Mouse (Mus musculus): Measurements from ENCODE around the gene Wscd1. TPM values are rescaled to one million over a fixed set of nuclear protein-coding genes. Genes with fewer than 3 reads are reported as not detected.

The Wscd1 gene
- polyA plus RNA-seq, 1 experiment = 106 TPM

DNA sequence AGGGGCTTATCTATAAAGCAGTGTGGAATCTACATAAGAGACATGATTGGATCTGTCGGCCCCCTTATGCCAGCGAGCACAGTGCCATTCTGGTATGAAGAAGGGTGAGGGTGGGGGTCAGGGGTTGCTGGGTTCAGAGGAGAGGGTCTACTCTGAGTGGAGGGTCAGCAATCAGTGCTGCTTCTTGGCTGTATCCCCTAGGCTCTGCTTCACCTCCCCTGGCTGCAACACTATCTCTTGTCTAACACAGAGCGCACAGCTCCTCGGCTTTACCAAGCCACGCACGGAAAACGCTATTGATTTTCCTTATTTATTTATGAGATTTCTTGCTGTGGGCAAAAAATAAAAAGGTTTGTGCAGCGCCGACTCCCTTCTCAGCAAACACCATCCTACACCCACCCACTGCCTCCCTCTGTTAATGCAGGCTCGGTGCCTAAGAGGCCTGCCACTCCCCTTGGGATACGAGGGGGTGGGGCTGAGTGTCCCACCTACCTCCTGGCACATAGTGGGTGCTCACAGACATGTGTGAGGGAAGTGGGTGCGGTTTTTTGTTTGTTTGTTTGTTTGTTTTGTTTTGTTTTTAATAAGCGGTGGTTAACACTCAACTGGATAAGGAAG lies 32.1 kb downstream of the Wscd1 start:
- TF ChIP-seq CTCF (IDR thresholded peaks at IDR 0.05; ENCODE audit: borderline replicate concordance, insufficient read depth, low read depth, low read length) (no peak), POLR2A (IDR thresholded peaks at IDR 0.05; ENCODE audit: borderline replicate concordance, insufficient read depth, low read length) (no peak)
- no peaks in the 10 kb centered on the region for H3K4me1 ChIP-seq (ENCODE audit: control insufficient read depth, insufficient read depth, low read length)
- WGBS = 90% methylated on average over 13 of the region's 13 CpGs
- H3K27ac ChIP-seq (ENCODE audit: insufficient read depth, low read length) = no peak overlapping the region
- DNase-seq = no peak
- H3K4me3 ChIP-seq (replicated peaks; ENCODE audit: insufficient read depth, low read depth, low read length) = no peak overlapping the region
- H3K27me3 ChIP-seq (ENCODE audit: control insufficient read depth, insufficient read depth, low read length) = no peaks in the 10 kb centered on the region

GRCm38 (mm10) chr11:71785499-71785898 lies 35.8 kb downstream of the Wscd1 start:
- no peak for TF ChIP-seq POLR2A (IDR thresholded peaks at IDR 0.05; ENCODE audit: borderline replicate concordance, insufficient read depth, low read length)
- no peak for TF ChIP-seq CTCF (IDR thresholded peaks at IDR 0.05; ENCODE audit: borderline replicate concordance, insufficient read depth, low read depth, low read length)
- Histone ChIP-seq H3K4me1 (ENCODE audit: control insufficient read depth, insufficient read depth, low read length) (no peaks in the 10 kb centered on the region), H3K27me3 (ENCODE audit: control insufficient read depth, insufficient read depth, low read length) (no peaks in the 10 kb centered on the region), H3K27ac (ENCODE audit: insufficient read depth, low read length) (no peak overlapping the region), H3K4me3 (replicated peaks; ENCODE audit: insufficient read depth, low read depth, low read length) (no peak overlapping the region)
- 29% methylated on average over 4 of the region's 4 CpGs for WGBS
- DNase-seq = no peak

DNA sequence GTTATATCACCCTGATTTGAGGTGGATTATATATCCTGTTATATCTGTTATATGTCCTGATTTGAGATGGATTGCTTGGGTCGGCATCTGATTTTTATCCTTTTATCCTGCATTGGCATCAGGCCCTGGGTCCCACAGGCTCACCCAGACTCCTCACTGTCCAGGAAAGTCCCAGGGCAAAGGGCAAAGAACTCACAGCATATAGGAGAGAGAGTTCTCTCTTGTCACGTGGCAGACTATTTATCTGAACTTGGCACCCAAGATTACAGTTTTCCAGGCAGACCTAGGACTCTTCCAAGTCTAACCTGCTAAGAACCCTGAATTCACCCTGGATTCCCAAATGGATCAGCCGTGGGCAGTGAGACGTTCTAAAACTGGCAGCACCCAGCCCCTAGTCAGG lies 38.5 kb downstream of the Wscd1 start:
- WGBS = 85% methylated on average over 4 of the region's 4 CpGs
- no peak overlapping the region for H3K27ac ChIP-seq (ENCODE audit: insufficient read depth, low read length)
- TF ChIP-seq CTCF (IDR thresholded peaks at IDR 0.05; ENCODE audit: borderline replicate concordance, insufficient read depth, low read depth, low read length) (no peak), POLR2A (IDR thresholded peaks at IDR 0.05; ENCODE audit: borderline replicate concordance, insufficient read depth, low read length) (no peak)
- DNase-seq = no peak
- H3K27me3 ChIP-seq (ENCODE audit: control insufficient read depth, insufficient read depth, low read length) = no peaks in the 10 kb centered on the region
- no peaks in the 10 kb centered on the region for H3K4me1 ChIP-seq (ENCODE audit: control insufficient read depth, insufficient read depth, low read length)
- H3K4me3 ChIP-seq (replicated peaks; ENCODE audit: insufficient read depth, low read depth, low read length) = no peak overlapping the region

DNA sequence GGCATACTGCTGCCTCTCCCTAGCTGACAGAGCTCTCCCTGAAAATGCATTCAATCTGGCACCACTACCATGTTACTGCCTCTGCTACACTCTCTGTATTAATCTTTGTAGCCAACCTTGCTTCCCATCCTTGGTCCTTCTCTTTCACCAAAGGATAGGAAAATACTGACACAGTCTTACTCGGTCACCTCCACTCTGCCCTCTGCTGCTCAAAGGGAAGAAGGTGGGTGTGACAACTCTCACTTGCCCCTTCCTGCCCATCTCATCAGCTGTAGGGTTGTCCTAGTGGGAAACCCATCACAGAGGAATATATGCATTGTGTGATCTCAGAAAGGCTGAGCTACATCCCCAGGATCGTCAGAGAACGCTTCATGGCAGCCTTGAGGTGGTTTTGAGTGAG lies 40.5 kb downstream of the Wscd1 start:
- Histone ChIP-seq H3K4me1 (ENCODE audit: control insufficient read depth, insufficient read depth, low read length) (no peaks in the 10 kb centered on the region), H3K4me3 (replicated peaks; ENCODE audit: insufficient read depth, low read depth, low read length) (no peak overlapping the region), H3K27me3 (ENCODE audit: control insufficient read depth, insufficient read depth, low read length) (no peaks in the 10 kb centered on the region), H3K27ac (ENCODE audit: insufficient read depth, low read length) (no peak overlapping the region)
- peak; percentile 21; the same call in 1 of the 2 replicates for TF ChIP-seq CTCF (IDR thresholded peaks at IDR 0.05; ENCODE audit: borderline replicate concordance, insufficient read depth, low read depth, low read length)
- no peak for TF ChIP-seq POLR2A (IDR thresholded peaks at IDR 0.05; ENCODE audit: borderline replicate concordance, insufficient read depth, low read length)
- 86% methylated on average over 3 of the region's 3 CpGs for WGBS
- DNase-seq = no peak

- TF ChIP-seq POLR2A (IDR thresholded peaks at IDR 0.05; ENCODE audit: borderline replicate concordance, insufficient read depth, low read length) = no peak
- TF ChIP-seq CTCF (IDR thresholded peaks at IDR 0.05; ENCODE audit: borderline replicate concordance, insufficient read depth, low read depth, low read length) = no peak
- Histone ChIP-seq H3K4me1 (ENCODE audit: control insufficient read depth, insufficient read depth, low read length) (peaks cover 8% of the 10 kb centered on the region; the same call in 1 of the 2 replicates), H3K27ac (ENCODE audit: insufficient read depth, low read length) (no peak overlapping the region), H3K4me3 (replicated peaks; ENCODE audit: insufficient read depth, low read depth, low read length) (no peak overlapping the region), H3K27me3 (ENCODE audit: control insufficient read depth, insufficient read depth, low read length) (no peaks in the 10 kb centered on the region)
- 14% methylated on average over 4 of the region's 4 CpGs for WGBS
- peak in 1 of 2 experiments; percentile 75 for DNase-seq
Observed at GRCm38 (mm10) chr11:71799206-71799605, 49.5 kb downstream of the Wscd1 start.

GRCm38 (mm10) chr11:71808521-71808920 lies 58.8 kb downstream of the Wscd1 start:
- Histone ChIP-seq H3K4me3 (replicated peaks; ENCODE audit: insufficient read depth, low read depth, low read length) (no peak overlapping the region), H3K4me1 (ENCODE audit: control insufficient read depth, insufficient read depth, low read length) (peaks cover 3% of the 10 kb centered on the region), H3K27ac (ENCODE audit: insufficient read depth, low read length) (no peak overlapping the region), H3K27me3 (ENCODE audit: control insufficient read depth, insufficient read depth, low read length) (no peaks in the 10 kb centered on the region)
- no peak for DNase-seq
- no peak for TF ChIP-seq CTCF (IDR thresholded peaks at IDR 0.05; ENCODE audit: borderline replicate concordance, insufficient read depth, low read depth, low read length)
- TF ChIP-seq POLR2A (IDR thresholded peaks at IDR 0.05; ENCODE audit: borderline replicate concordance, insufficient read depth, low read length) = no peak
- 29% methylated on average over 2 of the region's 2 CpGs for WGBS

DNA sequence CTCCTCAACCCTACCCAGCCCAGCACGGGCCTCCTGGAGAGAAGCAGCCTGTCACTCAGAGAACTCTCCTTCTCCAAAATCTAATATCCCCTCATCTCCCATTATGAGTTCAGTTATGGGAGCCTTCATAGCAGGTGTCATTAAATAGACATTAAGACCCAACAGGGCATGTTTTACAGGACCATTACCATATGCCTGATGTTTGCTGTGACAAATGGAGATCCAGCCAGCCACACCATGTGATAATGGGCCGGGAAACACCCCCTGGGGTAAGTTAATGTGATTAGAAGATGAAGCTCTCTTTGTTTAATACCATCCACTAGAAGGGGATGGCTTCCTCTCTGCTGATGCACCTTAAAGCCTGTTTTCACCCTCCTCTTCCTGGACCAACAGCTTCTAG lies 62.1 kb downstream of the Wscd1 start:
- 66% methylated on average over 2 of the region's 2 CpGs for WGBS
- H3K27ac ChIP-seq (ENCODE audit: insufficient read depth, low read length) = no peak overlapping the region
- H3K27me3 ChIP-seq (ENCODE audit: control insufficient read depth, insufficient read depth, low read length) = no peaks in the 10 kb centered on the region
- no peak overlapping the region for H3K4me3 ChIP-seq (replicated peaks; ENCODE audit: insufficient read depth, low read depth, low read length)
- TF ChIP-seq CTCF (IDR thresholded peaks at IDR 0.05; ENCODE audit: borderline replicate concordance, insufficient read depth, low read depth, low read length) = no peak
- no peak for TF ChIP-seq POLR2A (IDR thresholded peaks at IDR 0.05; ENCODE audit: borderline replicate concordance, insufficient read depth, low read length)
- peaks cover 6% of the 10 kb centered on the region for H3K4me1 ChIP-seq (ENCODE audit: control insufficient read depth, insufficient read depth, low read length)
- no peak for DNase-seq

GRCm38 (mm10) chr11:71812921-71813320 lies 63.2 kb downstream of the Wscd1 start:
- Histone ChIP-seq H3K4me3 (replicated peaks; ENCODE audit: insufficient read depth, low read depth, low read length) (no peak overlapping the region), H3K27me3 (ENCODE audit: control insufficient read depth, insufficient read depth, low read length) (no peaks in the 10 kb centered on the region), H3K27ac (ENCODE audit: insufficient read depth, low read length) (no peak overlapping the region), H3K4me1 (ENCODE audit: control insufficient read depth, insufficient read depth, low read length) (peaks cover 6% of the 10 kb centered on the region)
- TF ChIP-seq POLR2A (IDR thresholded peaks at IDR 0.05; ENCODE audit: borderline replicate concordance, insufficient read depth, low read length) (no peak), CTCF (IDR thresholded peaks at IDR 0.05; ENCODE audit: borderline replicate concordance, insufficient read depth, low read depth, low read length) (no peak)
- DNase-seq = no peak
- 87% methylated on average over 7 of the region's 7 CpGs for WGBS
